Mouse (Mus musculus) lung, postnatal 10 days (tissue): ENCODE measurements at regions not wholly inside any gene's neighbourhood (a gene's known extent, or its start where the extent isn't known, plus 50 kb on each side); places are given as distances from the start of the nearest gene placed in this dataset.

ENCODE experiments used
- DNase-seq: peaks from one replicate; pipeline ENCODE4 v3.0.0; 2021

DNA sequence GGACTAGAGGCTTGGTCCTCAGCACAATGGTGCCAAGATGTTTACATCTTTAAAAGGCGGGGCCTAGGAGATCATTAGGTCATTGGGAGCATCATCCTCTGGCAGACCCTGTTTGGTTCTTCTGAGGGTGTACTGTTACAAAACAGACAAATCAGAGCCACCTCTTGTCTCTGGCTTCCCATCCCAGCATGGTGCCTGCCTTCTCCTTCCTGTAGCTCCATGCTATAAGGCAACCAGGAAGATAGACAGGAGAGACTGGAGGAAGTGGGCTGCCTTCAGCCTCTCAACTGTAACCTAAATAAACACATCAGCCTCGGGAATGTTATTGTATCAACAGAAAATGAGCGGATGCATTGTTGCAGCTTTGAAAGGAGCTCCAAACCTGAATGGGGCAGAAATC lies 529.8 kb upstream of the Gm765 start:
- DNase-seq, result peak; percentile 9

DNA sequence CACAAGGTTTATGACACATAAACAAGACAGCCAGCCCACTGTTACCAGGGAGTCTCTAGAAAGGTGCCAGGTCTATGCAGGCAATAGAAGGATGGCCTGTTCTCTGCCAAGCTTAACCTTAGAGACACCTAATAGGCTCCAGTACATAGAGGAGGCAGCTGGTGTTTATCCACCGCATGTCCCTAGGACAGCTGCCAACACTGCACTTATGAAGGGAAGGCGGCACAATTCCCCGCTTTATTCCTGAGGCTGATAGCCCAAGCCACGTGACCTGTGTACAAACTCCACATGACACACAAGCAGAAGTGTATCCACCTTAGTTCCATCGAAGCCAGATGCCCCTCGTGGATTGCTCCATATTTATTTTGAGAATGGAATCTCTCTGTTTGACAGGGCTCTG lies 527.2 kb upstream of the Gm765 start:
- no peak for DNase-seq

DNA sequence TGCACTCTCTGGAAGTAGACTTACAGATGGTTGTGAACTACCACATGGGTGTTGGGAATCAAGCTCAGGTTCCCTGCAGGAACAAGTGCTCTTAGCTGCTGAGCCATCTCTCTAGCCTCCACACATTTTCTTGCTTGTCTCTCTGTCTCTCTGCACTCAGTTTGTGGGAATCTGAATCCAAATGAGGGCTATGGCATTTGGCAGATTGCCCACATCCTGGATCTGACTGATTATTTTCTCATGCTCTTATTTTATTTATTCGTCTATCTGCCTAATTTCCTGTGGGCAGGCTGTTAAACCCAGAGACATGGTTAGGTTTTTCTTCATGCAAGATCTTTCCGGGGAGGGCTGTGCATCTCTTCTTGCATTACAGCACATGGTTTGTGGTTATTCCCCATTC lies 521.8 kb upstream of the Gm765 start:
- DNase-seq, result peak; percentile 44

DNA sequence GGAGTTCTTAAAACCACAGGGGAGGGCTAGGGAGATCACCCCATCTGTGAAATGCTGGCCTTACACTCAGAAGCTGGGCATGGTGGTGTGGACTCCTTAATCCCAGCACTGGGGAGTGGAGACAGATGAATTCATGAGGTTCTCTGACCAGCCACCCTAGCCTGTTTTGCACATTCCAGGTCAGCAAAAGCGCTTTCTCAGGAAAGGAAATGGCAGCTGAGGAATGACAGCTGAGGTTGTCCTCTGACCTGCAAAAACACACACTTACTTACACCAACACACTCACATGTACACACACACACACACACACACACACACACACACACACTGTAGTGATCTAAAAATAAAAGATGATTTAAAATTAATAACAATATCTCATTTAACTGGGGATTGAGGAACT lies 513.4 kb upstream of the Gm765 start:
- no peak for DNase-seq

DNA sequence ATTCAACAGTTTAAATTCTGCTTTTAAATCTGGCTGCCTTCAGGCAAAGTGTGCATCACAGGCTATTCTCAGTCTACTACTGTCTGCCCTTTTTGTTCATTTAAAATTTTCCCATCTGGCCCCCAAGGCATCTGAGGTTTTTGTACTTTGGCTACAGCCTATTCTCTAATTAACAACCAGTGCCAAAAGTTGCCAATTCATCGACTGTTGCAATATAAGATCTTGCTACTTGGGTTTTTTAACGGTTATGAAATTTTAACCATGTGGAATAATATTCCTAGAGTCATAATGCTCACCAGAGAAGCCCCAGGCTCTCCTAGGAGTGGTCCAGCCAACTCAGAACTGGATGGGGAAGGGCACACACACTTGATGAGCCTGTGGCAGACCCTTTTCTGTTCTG lies 508.4 kb upstream of the Gm765 start:
- DNase-seq, result no peak

DNA sequence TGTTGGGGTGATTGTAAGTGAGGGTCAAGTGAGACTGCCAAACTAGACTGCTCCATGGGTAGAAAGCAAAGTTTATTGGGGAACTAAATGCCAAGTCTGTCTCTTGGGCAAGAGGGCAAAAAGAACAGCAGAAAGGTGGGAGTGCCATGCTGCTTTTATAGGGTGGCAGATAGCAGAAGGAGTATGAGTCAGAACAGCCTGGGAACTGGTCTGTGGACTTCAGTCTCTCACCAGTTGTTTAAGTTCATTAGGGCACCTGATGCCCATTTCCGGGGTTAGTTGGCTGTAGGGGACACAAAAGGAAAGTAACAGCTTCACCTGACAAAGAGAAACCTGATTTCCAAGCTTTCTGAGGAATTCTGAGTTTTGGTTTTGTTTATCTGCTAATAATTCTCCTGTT lies 506.3 kb upstream of the Gm765 start:
- no peak for DNase-seq

DNA sequence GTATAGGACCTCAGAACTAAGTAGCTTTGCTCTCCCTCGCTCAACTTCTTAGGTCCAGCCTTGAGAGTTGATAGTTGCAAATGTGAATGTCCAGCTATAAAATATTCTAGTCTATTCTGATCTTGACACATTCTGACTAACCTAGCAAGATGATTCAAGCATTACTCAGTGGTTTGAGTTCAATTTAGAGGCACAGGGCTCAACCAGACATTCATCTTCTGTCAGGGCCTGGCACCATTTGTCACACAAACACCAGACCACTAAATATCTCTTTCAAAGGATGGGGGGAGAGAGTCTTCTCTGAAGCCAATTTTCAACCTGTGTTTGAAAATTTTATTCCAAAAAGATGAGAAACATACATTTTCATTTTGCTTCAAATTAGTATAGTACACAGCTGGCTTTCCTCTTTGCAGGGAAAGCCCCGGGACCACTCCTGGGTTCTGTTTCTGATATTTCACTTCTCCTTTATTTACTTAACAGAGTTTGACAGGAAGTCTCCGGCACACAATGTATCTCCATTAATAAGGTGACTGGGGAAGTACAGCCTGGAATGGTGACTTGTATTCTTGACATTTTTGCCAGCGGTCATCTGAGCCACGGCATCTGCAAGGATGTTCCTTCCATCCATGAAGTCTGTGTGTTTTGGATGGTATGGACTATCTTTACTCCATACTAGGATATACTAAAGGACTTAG lies 503.6 kb upstream of the Gm765 start:
- no peak for DNase-seq

DNA sequence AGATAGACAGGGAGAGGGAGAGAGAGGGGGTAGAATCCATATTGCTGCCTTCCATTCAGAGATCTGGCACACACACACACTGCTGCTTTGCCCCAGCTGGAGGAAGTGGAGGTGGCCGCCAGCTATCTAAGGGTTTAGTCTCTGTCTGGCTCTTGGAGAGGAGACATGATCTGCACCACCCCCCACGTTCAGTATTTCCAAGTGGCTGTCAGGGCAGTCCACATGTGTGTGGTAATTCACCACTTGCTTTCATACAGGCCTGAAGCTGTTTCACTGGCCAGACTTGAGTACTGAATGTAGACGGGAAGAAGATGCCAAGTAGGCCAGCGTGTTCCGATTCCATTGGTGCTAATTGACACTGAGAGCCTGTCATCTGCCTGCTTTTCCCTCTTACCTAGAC lies 501.0 kb upstream of the Gm765 start:
- DNase-seq, result peak; percentile 72

DNA sequence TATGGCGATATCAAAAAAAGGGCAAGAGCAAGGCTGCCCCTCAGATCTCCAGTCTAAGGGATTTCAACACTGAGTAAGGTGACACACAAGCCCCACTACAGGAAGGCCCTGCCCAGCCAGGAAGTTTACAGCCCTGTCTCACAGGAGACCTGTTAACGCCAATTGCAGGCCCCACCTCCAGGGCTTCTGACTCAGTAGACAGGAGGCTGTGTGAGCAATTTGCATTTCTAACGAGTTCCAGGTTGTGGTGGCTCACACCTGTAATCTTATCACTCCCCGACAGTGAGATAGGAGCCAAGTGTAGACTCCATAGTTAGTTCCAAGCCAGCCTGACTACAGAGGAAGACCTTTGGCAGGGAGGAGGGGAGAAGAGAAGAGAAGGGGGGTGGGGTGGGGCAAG lies 500.4 kb upstream of the Gm765 start:
- DNase-seq, result no peak

DNA sequence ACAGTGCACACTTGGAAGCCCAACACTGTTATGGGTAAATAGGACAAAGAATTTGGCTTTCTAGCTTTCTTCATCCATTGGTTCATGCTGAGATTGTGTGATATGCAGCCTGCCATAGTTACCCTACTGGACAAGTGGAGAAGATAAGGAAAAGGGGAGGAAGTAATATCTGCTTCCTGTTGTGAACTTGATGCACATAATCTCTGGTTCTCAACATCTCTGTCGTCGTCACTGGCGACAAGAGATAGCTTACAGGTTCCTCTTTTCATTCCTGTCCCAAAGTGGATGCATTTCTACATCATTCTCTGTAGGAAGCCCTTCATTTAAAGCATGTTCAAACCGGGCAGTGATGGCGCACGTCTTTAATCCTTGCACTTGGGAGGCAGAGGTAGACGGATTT lies 491.4 kb upstream of the Gm765 start:
- DNase-seq, result no peak

DNA sequence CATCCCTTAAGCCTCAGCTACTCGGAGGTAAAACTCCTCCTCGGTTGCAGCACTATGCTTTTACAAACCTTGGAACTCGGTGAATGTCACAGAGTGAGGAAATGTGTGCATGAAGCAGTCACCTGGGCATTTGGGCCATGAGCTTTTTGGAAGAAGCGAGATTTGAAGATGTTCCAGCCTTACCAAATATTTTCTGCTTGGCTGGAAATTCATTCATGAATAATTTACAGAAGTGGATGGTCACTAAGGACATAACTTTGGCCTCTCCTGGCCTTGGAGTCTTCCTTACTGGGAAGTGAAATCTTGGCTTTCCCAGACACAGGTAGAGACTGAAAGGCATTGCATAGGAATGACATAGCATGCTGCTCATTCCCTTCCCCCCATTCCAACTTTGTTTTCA lies 487.6 kb upstream of the Gm765 start:
- DNase-seq, result no peak

DNA sequence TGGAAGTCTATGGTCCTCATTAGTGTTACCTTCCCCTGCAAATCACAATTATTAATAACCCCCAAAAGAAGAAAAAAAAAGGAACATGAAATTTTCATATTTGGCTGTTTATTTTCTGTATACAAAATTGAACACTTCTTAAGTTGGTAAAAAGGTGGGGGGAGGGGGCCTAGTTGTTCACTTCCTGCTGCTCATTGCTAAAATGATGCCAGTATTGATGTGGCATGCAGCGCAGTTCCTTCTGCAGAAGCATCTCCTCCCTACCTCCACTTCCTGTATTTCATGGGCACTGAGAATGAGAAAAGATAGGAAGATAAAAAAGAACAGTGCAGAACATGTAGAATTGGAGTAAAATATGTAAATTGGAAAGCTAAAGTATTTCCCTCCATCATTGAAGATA lies 465.5 kb upstream of the Gm765 start:
- no peak for DNase-seq

DNA sequence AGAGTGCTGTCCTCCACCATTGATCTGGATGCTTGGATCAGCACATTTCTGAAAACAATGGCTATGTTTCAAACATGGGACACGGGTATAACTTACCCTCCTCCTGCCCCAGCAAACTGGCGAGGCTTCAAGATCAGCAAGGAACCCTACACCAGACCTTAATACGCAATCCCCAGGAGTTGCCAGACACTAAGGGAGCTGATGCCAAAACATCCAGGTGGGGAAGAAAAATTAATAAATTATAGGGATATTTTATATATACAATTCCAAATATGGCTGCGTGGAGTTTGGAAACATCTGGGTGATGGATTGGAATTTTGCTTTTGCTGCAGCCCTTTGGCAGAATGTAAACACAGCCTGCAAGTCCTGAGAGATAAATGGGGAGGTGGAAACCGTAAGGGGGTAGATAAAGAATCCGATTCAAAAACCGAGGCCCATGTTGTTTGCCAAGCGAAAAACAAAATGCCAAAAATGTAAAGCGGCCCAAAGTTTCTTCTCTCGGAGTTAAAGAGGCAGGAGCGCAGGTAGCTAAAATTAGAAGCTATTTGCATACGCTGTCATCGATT lies 460.9 kb upstream of the Gm765 start:
- DNase-seq, result no peak

DNA sequence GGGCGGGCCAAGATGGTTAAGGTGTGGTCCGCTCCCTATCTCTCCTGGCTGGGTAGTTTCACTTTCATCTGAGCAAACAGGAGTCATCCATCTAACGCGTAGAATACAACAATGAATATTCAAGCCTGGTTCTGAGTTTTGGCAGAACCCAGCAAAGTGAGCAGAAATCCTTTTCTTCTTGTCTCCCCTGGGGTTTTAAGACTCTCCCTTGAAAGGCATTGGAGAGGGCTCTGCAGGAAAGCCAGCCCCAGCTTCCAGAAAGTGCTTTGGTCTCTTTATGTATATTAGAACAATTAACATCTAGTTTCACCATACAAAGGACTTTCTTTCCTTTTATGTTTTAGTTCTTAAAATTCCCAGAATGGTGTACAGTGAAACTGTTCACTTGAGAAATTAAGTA lies 458.5 kb upstream of the Gm765 start:
- no peak for DNase-seq

DNA sequence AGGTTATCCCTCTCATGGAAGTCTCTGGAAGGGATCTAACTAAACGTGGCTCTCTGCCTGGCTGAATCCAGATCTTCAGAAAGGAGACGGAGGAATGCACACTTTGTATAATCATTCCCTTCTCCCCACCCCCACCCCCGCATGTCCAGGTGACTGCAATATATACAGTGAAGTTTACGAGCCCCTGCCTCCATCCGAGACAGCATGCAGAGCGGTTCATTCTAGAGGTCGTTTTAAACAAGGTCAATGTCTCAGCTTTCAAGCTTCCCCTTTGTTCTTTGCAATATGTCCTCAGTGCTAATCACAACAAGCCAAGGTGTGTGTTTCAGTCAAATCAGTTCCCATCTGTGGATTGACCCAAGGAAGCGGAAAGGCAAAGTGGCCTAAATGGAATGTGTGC lies 457.5 kb upstream of the Gm765 start:
- no peak for DNase-seq

DNA sequence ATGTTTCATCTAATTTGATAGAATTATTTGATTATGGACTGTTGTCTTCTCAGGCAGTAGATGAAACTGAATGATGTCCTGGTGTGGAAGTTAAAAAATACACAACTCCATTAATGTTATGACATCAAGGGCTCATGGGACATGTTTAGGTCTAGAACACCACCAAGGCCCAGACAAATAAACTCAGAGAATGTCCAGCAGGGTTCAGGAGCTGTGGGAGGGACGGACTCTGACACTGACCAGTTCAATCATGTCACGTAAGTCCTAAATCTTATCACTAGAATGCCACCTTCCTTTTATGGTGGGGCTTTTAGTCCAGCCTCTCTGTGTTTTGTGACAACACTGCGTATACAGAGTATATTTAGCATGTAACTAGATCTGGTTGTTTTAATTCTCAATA lies 455.2 kb upstream of the Gm765 start:
- peak; percentile 16 for DNase-seq

DNA sequence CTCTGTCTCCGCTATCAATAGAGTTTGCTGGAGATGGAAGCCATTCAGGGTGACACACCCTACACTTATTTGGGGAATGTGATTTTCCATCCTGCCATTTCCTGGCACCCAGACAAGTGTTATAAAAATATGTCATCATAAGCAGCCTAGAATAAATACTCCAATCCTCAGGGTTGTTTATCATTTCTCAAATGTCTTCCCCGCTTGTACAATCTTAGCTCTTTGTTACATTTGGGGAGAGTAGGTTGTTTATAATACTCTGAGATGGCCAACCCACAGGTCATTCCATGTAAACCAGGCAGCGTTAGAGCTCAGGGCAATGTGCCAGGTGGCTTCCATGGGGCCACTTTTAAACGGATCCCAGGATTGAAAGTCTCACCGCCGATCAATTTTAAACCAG lies 454.8 kb upstream of the Gm765 start:
- DNase-seq, result peak; percentile 81

DNA sequence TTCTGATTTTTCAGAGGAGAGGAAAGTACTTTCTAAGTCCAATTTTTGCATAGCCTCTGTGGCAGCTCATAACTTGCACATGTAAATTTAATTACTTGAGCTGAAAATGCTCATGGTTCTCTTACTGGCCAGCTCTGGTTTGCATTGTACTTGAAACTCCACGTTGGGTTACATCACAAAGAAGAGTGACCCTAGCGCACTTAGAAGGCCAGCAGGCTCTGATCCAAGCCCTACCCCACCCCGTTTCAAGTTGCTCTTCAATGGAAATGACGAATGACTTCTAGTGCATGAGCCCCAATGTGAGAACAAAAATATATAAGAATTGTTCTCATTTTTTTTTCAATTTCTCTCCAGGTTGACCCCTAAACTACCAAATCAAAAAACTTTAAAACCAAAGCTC lies 454.1 kb upstream of the Gm765 start:
- DNase-seq, result peak; percentile 20

DNA sequence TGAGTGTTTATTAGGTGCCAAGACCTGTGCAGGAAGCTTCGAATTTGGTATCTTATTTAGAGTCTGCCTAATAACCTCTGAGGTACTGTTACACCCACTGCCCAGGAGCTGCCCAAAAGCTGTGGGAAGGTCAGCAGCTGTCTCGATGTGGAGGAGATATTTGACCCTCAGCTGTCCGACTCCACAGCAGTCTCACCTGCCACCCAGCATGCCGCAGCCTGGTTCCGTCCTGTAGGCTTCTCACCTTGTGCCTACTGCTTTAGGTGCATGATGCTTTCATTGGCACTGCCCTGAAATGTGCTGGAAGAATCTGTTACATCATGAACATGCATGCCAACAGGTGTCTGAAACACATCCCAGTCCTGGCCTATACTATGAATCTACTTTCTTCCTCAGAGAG lies 444.9 kb upstream of the Gm765 start:
- no peak for DNase-seq

DNA sequence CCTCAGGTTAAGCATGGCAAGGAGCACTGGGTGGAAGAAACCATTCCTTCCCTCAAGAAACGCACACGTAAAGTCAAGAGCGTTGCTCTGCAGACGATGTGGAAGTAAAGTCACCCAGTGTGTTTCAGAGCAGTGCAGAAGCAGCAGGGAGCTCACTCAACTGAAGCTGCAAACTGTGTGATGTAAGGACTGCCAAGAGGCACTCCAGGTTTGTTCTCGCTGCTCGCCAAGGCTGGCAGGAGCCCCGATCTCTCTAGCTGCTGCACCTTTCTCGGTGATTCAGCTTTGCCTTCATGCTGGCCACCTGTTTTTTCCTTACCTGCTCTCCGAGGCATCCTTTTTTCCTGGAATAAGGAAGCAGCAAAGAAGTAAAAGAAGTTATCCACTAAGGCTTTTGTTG lies 439.5 kb upstream of the Gm765 start:
- DNase-seq, result no peak

DNA sequence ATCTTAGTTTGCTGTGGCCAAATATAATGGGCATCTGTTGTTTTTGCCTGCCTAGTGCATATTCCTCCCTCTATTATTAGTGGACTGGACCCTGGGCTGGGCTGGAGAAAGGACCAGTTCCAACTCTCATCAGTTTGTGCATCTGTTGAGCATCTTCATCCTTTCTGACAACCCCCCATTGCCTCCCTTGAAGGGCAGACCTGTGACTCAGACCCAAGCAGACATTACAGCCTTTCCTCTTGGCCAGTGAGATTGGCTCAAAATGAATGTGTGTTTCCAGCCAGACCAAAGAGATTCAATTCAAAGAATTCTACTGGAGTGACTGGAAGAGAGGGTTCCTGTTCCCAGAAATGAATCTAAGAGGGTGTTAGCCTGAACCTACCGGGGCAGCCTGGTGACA lies 433.2 kb upstream of the Gm765 start:
- no peak for DNase-seq

DNA sequence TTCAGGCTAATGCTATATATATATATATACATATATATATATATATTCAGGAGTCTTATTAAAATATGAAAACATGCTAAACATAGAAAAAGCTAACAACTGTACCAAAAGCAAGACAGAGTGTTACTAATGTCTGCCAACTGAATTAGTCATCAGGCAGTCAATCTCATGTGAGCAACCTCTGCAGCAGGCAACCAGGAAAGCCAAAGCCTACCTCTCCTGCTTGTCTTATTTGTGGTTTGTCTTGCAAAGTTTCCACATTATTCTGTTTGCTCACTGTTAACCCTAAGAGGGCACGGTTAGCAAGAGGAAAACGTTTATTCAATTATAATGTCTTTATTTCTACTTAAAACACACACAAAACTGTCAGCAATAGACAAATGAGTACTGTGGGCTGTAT lies 427.4 kb upstream of the Gm765 start:
- DNase-seq, result no peak

DNA sequence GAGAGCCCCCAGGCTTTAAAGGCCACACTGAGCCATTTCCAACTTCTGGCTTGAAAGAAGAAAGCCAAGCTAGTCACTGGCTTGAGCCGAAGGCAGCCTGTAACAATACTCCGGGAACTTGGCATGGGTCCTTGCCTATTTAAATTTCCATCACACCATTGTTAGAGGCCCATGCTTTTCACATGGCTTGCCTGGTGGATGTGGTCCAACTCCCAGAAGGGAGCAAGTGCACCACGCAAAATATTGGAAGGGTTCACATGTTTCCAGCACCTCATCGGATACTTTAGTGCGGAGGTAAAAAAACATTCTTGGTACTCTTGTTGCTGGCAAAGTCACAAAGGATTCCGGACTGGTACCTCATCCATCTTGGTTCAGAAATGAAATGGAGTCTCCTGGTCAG lies 426.8 kb upstream of the Gm765 start:
- peak; percentile 36 for DNase-seq

DNA sequence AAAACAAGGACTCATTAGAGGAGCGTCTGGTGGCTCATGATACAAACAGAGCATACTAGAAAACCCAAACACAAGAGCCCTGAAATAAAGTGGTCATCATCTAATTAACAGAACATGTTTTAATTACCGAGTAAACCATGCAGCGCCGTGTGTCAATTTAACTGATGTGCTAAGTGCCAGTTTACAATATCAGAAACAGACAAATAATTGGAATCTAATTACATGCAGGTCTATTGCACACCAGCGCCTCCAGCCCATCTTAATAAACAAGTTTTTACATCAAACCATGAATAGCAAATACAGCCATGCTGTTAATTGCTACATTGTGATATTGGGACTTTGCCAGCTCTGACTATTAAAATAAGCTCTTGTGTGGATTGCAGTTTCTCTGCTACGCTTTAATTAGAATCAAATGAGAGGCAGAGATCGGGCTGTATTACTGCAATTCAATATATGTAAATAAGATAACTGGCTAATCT lies 425.3 kb upstream of the Gm765 start:
- no peak for DNase-seq

DNA sequence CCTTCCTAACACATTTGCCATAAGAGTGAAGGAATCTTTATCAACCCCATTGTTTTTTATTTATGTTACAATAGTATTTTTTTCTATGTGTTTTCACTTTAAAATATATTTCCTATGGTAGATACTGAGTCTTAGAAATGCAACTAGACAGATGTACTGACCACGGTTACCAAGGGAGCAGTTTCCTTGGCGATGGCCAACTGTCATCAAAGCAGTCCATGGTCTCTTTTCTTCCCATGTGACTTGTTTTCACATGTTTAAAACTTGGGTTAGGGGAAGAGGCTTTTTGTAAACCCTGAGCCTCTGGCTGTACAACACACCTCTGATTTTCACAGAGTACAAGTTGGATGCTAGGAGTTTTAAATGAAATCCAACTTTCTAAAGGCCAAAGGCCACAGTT lies 411.9 kb upstream of the Gm765 start:
- no peak for DNase-seq
